Mouse (Mus musculus) megakaryocyte, embryonic 14.5 days (primary cell): Measurements from ENCODE around the gene Eif2ak1.

ENCODE experiments used
- FLI1 ChIP-seq: IDR thresholded peaks from 2 replicates; pipeline ENCODE4 v1.6.1; 2012; ENCODE audit warnings: low read length, inconsistent platforms, mixed read lengths
- GATA1 ChIP-seq: IDR thresholded peaks from 3 replicates; pipeline ENCODE4 v1.6.1; 2012; ENCODE audit warnings: mixed read lengths, low read length, inconsistent platforms, borderline replicate concordance

- TF ChIP-seq GATA1 (no peak), FLI1 (no peak)
Observed at GRCm38 (mm10) chr5:143948361-143948760, 130.8 kb downstream of the Eif2ak1 start.
